Mouse (Mus musculus) brown adipose tissue, adult 24 weeks (tissue): ENCODE results near the gene Selenom. TPM values are rescaled to one million over a fixed set of nuclear protein-coding genes. Genes with fewer than 3 reads are reported as not detected.

ENCODE experiments used
- H3K27ac ChIP-seq: fragments of 200-500 bp; replicated peaks from 2 replicates; pipeline ENCODE4 v1.5.1; 2012; ENCODE audit warnings: low read depth, mild to moderate bottlenecking, low read length
- H3K4me1 ChIP-seq: fragments of 200-500 bp; 2 replicates; pipeline ENCODE4 v1.6.1; 2012; ENCODE audit warnings: low read length, mixed read lengths; ENCODE audit not compliant: control insufficient read depth, insufficient read depth, insufficient read length
- H3K4me3 ChIP-seq: fragments of 200-500 bp; 2 replicates; pipeline ENCODE4 v1.5.1; 2012; ENCODE audit warnings: low read depth, mild to moderate bottlenecking, low read length, moderate library complexity; ENCODE audit not compliant: insufficient read depth
- polyA plus RNA-seq: library from polyadenylated mRNA; stranded (reverse); fragments of >200 nt; gene quantifications from 2 replicates; pipeline ENCODE4 v1.2.4, GENCODE M21; 2012; ENCODE audit not compliant: missing spikeins, insufficient read depth, insufficient read length

Selenom gene
- polyA plus RNA-seq, 1 experiment, result 19.1 TPM

DNA sequence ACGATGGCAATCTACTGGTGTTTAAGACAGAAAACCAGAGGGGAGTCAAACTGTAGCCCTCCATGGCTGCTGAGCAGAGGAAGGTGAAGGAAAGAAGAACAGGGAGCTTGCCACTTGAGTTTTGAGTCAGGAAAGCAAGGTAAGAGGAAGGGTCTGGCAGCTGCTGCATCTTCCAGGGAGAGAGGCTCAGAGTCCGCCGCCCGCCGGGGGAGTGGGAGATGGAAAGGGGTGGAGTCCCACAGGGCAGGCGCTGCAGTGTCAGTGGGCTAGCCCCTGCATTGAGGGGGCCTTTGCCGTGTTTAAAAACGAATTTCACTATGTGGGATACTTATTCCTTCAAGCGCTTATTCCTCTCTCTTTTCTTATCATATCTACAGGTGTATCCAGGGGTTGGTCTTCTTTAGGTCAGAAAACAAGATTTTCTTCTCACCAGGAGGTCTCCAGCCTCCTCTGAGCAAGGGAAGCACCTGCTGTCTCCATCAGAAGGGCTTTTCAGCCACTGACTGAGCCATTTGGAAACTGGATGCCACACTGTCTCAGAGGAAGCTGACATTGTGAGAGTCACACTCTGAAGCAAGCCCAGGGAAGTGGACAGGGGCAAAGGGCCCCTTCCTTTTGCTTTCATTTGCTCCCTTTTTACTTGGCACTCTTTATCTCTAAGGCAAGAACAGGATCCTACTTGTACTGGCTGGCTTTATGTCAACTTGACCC is 31.2 kb downstream of the Selenom start:
- peak overlapping the region; percentile 93 for H3K27ac ChIP-seq
- peak overlapping the region; percentile 47 for H3K4me3 ChIP-seq
- peaks cover 6% of the 10 kb centered on the region for H3K4me1 ChIP-seq

DNA sequence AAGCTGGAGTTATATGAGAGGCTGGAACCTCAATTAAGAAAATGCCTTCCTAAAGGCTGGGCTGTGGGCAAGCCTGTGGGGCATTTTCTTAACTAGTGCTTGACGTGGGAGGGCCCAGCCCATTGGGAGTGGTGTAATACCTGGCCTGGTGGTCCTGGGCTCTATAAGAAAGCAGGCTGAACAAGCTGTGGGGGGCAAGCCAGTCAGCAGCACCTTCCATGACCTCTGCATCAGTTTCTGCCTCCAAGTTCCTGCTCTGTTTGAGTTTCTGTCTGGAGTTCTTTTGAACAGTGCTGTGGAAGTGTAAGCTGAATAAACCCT is 31.7 kb downstream of the Selenom start:
- H3K4me1 ChIP-seq, result peaks cover 6% of the 10 kb centered on the region
- peak overlapping the region; percentile 47; the same call in 1 of the 2 replicates for H3K4me3 ChIP-seq
- H3K27ac ChIP-seq, result peak overlapping the region; percentile 93

DNA sequence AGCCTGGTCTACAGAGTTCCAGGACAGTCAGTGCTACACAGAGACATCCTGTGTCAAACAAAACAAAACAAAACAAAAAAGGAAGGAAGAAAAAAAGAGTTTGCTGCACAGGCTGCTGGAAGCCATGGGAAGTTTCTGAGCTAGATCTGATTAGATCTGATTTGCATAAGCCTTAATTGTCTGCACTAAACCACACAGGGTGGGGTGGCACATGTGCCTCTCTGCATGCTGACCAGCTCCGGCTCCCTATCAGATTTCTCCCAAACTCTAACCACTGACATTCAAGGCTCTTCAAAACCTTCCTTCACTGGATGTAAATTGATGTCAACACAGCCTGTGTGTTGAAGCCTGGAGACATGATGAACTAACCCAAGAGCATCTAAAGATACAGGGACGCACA is 32.6 kb downstream of the Selenom start:
- Histone ChIP-seq H3K4me3 (no peak overlapping the region), H3K27ac (no peak overlapping the region; the same call in 1 of the 2 replicates), H3K4me1 (peaks cover 6% of the 10 kb centered on the region)

DNA sequence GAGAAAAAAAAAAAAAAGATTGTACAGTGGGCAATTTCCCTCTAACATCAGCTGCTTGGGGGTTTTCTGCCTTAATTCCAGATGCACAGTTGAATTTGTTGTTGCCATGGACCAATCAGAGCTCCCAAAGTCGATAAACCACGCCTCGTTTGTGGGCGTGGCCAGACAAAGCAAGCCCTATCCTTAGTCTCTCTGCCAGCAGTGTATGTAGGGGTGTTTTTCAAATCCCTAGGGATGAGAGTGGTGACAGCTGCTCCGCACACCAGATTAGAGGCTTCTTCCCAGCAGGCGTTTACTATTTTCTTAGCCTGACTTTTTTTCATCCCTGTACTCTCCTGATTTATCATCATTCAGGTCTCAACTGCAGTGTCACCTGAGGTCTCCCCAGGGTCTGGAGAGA is 33.5 kb downstream of the Selenom start:
- Histone ChIP-seq H3K4me1 (peaks cover 6% of the 10 kb centered on the region), H3K4me3 (no peak overlapping the region), H3K27ac (no peak overlapping the region)

DNA sequence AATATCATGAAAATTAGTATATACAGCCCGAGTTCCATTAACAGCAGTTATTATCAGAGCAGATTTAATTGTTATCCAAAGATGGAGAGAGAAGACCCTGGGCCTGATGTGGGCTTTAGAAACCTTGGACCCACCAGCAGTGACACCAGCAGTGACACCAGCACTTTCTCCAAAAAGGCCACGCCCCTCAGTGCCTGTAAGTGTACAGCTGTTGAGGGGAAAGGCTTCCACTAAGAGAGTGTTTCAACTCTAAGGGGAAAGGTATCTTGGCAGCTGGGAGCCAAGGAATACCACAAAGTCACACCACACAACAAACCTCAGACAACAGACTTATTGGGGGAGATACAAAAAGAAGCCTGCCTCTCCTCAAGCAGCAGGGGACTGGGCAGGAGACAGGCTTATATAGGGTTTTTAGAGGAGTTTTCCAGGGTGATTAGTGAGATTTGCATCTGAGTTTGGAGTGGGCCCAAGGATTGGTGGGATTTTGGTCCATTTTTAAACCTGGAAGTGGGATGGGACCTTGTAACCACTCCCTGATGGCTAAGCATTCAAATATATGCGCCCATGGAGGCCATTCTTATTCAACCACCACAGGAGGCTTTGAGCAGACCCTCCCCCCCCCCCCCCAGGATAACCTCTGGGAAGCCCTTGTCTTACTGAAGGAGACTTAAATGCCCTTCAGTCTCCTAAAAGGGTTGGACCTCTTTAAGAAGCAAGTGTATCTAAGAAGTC is 34.2 kb downstream of the Selenom start:
- H3K4me1 ChIP-seq, result peaks cover 3% of the 10 kb centered on the region; the same call in 1 of the 2 replicates
- H3K27ac ChIP-seq, result no peak overlapping the region

DNA sequence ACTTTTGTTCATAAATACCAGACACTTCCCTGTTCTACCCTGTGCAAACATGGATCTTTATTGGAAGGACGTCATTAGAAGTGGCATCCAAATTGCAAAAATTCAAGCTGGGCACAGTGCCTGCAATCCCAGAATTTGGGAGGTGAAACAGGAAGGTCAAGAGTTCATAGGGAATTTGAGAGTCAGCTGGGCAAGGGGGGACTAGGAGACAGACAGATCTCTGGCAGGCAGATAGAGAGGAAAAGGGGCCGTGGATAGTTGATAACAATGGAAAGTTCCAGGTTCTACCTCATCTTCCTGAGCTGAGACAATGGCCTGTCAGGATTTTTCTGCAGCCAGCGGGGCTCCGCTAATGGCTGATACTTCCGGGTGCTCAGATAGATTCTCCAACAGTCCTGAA is 35.3 kb downstream of the Selenom start:
- Histone ChIP-seq H3K27ac (peak overlapping the region; percentile 69), H3K4me1 (peaks cover 3% of the 10 kb centered on the region; the same call in 1 of the 2 replicates), H3K4me3 (no peak overlapping the region)

More for the DNA sequence above, 34.2 kb downstream of the Selenom start:
- no peak overlapping the region for H3K4me3 ChIP-seq

DNA sequence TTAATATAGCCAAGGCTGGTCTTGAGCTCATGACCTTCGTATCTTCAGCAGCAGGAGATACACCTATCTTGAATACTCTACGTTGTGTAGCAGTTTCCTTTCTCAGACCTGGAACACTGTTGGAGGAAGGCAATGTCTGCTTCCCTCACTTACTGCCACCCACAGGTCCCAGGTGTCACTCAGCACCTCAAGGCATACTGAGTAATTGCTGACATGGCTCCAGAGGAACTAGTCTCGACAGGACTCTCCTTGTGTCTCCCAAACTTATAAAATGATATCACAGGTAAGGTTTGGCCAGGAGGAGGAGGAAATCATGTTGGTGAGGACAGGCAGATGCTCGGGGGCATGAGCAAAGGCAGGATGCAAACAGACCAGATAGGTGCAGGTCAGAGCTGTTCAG is 40.5 kb downstream of the Selenom start:
- Histone ChIP-seq H3K4me3 (no peak overlapping the region), H3K4me1 (no peaks in the 10 kb centered on the region; the same call in 1 of the 2 replicates), H3K27ac (no peak overlapping the region)

DNA sequence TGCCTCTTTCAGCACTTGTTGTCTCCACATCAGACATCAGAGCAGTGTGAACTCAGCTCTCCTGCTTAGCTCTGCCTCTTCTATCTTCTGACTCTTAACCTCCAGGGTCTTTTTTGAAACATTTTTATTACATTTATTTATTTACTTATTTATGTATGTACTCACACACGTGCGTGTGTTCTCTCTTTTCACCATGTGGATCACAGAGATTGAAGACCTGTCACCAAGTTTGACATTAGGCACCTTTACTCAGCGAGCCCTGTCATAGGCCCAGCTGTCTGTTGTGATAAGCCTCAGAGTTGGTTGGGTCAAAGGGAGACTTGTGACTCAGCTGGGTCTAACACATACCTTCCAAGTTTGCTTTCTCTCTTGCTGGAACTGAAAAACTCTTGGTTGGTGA is 43.4 kb downstream of the Selenom start:
- H3K4me1 ChIP-seq, result no peaks in the 10 kb centered on the region; the same call in 1 of the 2 replicates
- H3K27ac ChIP-seq, result no peak overlapping the region
- no peak overlapping the region for H3K4me3 ChIP-seq

DNA sequence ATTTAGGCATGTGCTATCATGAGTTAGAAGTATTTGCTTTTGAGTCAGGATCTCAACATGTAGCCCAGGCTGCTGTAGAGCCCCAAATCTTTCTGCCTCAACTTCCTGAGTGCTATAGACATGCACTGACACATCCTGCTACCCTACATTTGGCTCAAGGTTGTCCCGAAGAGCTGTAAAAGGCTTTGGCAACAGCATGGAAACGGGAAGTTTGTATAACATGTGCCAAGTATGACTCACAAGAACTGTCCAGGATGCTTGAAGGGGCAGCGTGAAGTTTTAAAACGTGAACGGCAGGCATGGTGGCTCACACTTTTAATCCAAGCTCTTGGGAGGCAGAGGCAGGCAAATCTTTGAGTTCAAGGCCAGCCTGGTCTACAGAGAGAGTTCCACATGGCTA is 45.7 kb downstream of the Selenom start:
- no peaks in the 10 kb centered on the region; the same call in 1 of the 2 replicates for H3K4me1 ChIP-seq
- H3K4me3 ChIP-seq, result no peak overlapping the region
- peak overlapping the region; percentile 59 for H3K27ac ChIP-seq

DNA sequence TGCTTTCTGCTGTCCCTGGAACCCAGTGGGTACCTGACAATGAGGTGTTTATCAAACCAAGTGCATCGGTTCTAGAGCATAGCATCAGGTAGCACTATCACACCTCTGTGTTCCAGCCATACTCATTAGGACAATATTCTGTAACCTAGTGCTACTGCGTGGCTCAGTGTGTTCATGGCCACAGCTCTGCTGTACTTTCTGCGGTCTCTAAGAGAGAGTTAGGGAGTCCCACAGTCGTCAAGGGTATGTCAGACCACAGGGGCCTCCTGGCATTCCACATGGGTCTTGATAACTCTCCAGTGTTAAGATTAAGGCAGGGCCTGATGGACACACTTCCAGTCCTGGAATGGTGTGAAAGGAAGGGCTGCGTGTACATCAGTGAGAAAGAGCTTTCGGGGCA is 49.4 kb downstream of the Selenom start:
- Histone ChIP-seq H3K27ac (no peak overlapping the region), H3K4me3 (no peak overlapping the region), H3K4me1 (no peaks in the 10 kb centered on the region; the same call in 1 of the 2 replicates)

DNA sequence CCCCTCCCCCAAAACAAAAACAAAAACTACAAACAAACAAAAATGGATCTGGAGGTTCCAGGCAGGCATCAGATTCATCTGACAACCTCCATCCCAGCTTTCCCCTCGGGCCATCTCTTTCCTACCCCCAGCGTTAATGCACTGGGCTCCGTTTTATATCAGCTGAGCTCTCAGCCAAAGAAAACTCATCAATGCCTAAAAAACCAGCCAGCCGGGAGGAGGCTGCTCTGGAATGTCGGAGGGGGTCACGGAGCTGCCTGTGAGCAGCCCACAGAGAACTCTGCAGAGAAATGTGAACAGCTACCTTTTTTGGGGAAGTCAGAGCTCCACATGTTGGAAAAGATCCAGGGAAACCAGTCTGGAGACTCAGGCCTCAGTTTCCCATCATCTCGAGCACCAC is 50.0 kb downstream of the Selenom start:
- no peak overlapping the region for H3K27ac ChIP-seq
- no peak overlapping the region for H3K4me3 ChIP-seq
- no peaks in the 10 kb centered on the region; the same call in 1 of the 2 replicates for H3K4me1 ChIP-seq

DNA sequence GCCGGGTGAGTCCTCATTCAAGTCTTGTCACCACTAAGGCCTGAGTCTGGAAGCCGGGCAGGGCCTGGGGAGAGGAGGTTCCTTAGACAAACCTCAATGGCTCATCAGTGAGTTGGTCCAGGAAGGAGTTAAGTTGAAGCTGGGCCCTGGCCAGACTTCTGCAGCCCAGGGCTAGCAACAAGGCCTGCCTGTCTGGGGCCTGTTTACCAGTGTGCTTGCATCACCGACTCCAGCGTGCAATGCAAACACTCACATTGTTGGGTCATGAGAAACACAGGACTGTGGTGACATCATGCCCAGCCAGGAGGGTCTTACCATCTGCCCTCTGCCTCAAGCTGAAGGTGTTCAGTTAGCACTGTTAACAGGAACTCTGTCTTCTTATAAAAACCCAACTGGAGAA is 51.5 kb downstream of the Selenom start:
- no peak overlapping the region for H3K4me3 ChIP-seq
- peaks cover 5% of the 10 kb centered on the region; the same call in 1 of the 2 replicates for H3K4me1 ChIP-seq
- H3K27ac ChIP-seq, result no peak overlapping the region

Other genes starting within 250 kb of the Selenom start
- 50.0 and 57.3 TPM in 2 replicates for gene Drg1, start 248.3 kb upstream of the Selenom start, polyA plus RNA-seq
- gene Patz1, start 225.8 kb upstream of the Selenom start, polyA plus RNA-seq, result 2.0 and 4.0 TPM in 2 replicates
- 1.4 and 3.8 TPM in 2 replicates for gene Pik3ip1, start 184.3 kb upstream of the Selenom start, polyA plus RNA-seq
- 9.6 and 13.9 TPM in 2 replicates for gene Limk2, start 105.5 kb upstream of the Selenom start, polyA plus RNA-seq
- gene Rnf185, start 62.3 kb upstream of the Selenom start, polyA plus RNA-seq, result 15.9 and 17.6 TPM in 2 replicates
- not detected in 2 replicates for gene Pla2g3, start 26.4 kb upstream of the Selenom start, polyA plus RNA-seq
- gene Inpp5j, start 9.9 kb upstream of the Selenom start, polyA plus RNA-seq, result not detected in 2 replicates
- gene Smtn, start 25.9 kb downstream of the Selenom start, polyA plus RNA-seq, result 12.2 and 21.8 TPM in 2 replicates
- 5.7 and 7.9 TPM in 2 replicates for gene Morc2a, start 134.5 kb downstream of the Selenom start, polyA plus RNA-seq